Mouse (Mus musculus) C2C12 (cell line): ENCODE results near the gene Hddc3. TPM values are rescaled to one million over a fixed set of nuclear protein-coding genes. Genes with fewer than 3 reads are reported as not detected.

Experiments used
- H3K27me3 ChIP-seq: one replicate; pipeline ENCODE4 v1.6.1; 2011; ENCODE audit not compliant: control insufficient read depth, insufficient read depth, insufficient read length
- H3K36me3 ChIP-seq: one replicate; pipeline ENCODE4 v1.6.1; 2011; ENCODE audit not compliant: control insufficient read depth, insufficient read depth
- H3K4me3 ChIP-seq: one replicate; pipeline ENCODE4 v1.5.1; 2011; ENCODE audit warnings: mild to moderate bottlenecking, control low read depth; ENCODE audit not compliant: poor library complexity, insufficient read depth, severe bottlenecking
- H3K79me2 ChIP-seq: one replicate; pipeline ENCODE4 v1.6.1; 2011; ENCODE audit not compliant: control insufficient read depth, insufficient read depth
- H3K79me3 ChIP-seq: one replicate; pipeline ENCODE4 v1.6.1; 2011; ENCODE audit warnings: low read depth, control low read depth
- H3ac ChIP-seq: one replicate; pipeline ENCODE3; 2011; ENCODE audit warnings: low read depth; ENCODE audit not compliant: control insufficient read depth, insufficient read length
- CEBPB ChIP-seq: IDR thresholded peaks from one replicate; pipeline ENCODE4 v1.6.1; 2011; ENCODE audit warnings: low read depth, mild to moderate bottlenecking, control low read depth, moderate library complexity
- CTCF ChIP-seq: IDR thresholded peaks from one replicate; pipeline ENCODE4 v1.5.1; 2011; ENCODE audit not compliant: control insufficient read depth, insufficient read depth, insufficient read length
- FOSL1 ChIP-seq: IDR thresholded peaks from one replicate; pipeline ENCODE4 v1.8.0; 2011; ENCODE audit warnings: mild to moderate bottlenecking, low read length; ENCODE audit not compliant: poor library complexity, insufficient read depth, severe bottlenecking
- MAX ChIP-seq: IDR thresholded peaks from one replicate; pipeline ENCODE4 v1.6.1; 2011; ENCODE audit warnings: mild to moderate bottlenecking, control low read depth
- MYOD1 ChIP-seq: IDR thresholded peaks from one replicate; pipeline ENCODE4 v1.6.1; 2011; ENCODE audit warnings: low read depth; ENCODE audit not compliant: control insufficient read depth, insufficient read length
- MYOG ChIP-seq: IDR thresholded peaks from one replicate; pipeline ENCODE4 v1.6.1; 2011; ENCODE audit not compliant: control insufficient read depth, insufficient read length; ENCODE audit errors: extremely low read depth
- USF1 ChIP-seq: IDR thresholded peaks from one replicate; pipeline ENCODE4 v1.6.1; 2011; ENCODE audit warnings: low read depth, mild to moderate bottlenecking, control low read depth, moderate library complexity
- polyA plus RNA-seq: library from polyadenylated mRNA; unstranded; fragments of >200 nt; fragmentation: generic; extraction: Trizol; gene quantifications from one replicate; pipeline ENCODE4 v1.2.1, GENCODE M21; 2012; ENCODE audit warnings: missing spikeins

Hddc3 gene
- polyA plus RNA-seq, 1 experiment, result 55.9 TPM

DNA sequence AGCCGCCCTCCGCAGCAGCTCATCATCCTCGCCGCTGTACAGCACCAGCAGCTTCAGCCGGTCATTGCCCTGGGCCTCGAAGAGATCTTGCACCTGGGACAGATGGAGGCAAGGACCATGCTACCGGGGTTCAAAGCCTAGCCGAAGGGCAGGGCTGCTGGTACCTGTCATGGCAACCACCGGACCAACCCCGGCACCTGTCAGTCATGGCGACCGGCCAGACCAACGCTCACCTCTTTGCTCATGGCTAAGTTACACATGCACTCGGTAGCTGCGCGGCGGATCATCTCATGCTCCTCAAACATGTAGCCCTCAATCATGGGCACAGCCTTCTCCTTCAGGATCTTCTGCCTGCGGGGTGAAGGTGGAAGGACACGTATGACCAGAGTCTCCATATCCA, 16.8 kb upstream of the Hddc3 start:
- no peaks in the 10 kb centered on the region for H3K27me3 ChIP-seq
- peaks cover 15% of the 10 kb centered on the region for H3K36me3 ChIP-seq
- H3ac ChIP-seq, result no peak overlapping the region

DNA sequence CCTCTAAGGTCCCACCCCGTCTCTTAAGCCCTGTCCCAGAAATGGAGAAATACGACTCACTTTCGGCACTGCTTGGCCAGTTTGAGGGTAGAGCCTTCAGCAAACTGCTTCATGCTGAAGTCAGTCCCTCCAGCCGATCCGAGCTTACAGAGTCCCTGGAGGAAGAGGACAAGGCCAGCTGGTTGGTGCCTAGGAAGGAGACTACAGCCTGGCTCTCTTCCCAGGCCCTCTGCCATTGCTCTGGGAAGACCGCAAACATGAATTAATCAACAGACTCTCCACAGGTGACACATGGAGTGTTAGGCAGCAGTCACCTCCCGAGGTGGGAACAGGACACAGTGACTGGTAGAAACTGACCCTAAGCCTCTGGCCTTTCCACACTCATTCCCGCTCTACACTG, 12.6 kb upstream of the Hddc3 start:
- Histone ChIP-seq H3K79me3 (no peaks in the 10 kb centered on the region), H3K4me3 (no peak overlapping the region), H3K36me3 (peaks cover 44% of the 10 kb centered on the region), H3K27me3 (no peaks in the 10 kb centered on the region), H3K79me2 (no peaks in the 10 kb centered on the region), H3ac (no peak overlapping the region)
- TF ChIP-seq CEBPB, result no peak
- no peak for TF ChIP-seq FOSL1
- TF ChIP-seq MYOD1, result no peak
- TF ChIP-seq MAX, result no peak
- TF ChIP-seq CTCF, result no peak
- TF ChIP-seq MYOG, result no peak
- TF ChIP-seq USF1, result no peak

More for the DNA sequence above, 16.8 kb upstream of the Hddc3 start:
- Histone ChIP-seq H3K4me3 (no peak overlapping the region), H3K79me3 (peaks cover 9% of the 10 kb centered on the region), H3K79me2 (peaks cover 11% of the 10 kb centered on the region)
- no peak for TF ChIP-seq MYOD1
- no peak for TF ChIP-seq CTCF
- TF ChIP-seq FOSL1, result no peak
- TF ChIP-seq MAX, result no peak
- no peak for TF ChIP-seq USF1
- TF ChIP-seq CEBPB, result no peak
- no peak for TF ChIP-seq MYOG

GRCm38 (mm10) chr7:80331433-80331832, 11.5 kb upstream of the Hddc3 start:
- Histone ChIP-seq H3K27me3 (no peaks in the 10 kb centered on the region), H3K4me3 (no peak overlapping the region), H3K79me2 (no peaks in the 10 kb centered on the region), H3K36me3 (peaks cover 45% of the 10 kb centered on the region), H3ac (no peak overlapping the region), H3K79me3 (no peaks in the 10 kb centered on the region)
- TF ChIP-seq CTCF (no peak), MAX (no peak), MYOD1 (no peak), CEBPB (no peak), MYOG (no peak), FOSL1 (no peak), USF1 (no peak)

DNA sequence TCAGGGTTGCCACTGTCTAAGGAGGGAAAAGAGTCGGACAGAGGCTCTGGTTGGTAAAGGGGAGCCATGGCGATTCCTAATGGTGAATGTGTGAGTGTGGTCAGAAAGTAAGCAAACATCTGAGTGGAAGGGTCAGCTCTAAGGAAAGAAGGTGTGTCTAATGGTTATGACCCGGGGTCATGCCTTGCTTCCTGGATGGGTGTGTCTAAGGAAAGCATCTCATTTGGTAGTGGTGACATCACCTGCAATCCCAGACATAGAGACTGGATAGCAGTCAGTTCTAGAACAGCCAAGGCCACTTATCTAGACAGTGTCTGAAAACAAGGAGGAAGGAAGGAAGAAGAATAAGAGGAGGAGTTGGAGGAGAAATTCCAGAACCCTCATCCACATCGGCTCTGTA, 8.1 kb upstream of the Hddc3 start:
- Histone ChIP-seq H3K79me2 (peaks cover 17% of the 10 kb centered on the region), H3K79me3 (peaks cover 4% of the 10 kb centered on the region), H3K27me3 (no peaks in the 10 kb centered on the region), H3K36me3 (peaks cover 52% of the 10 kb centered on the region), H3ac (no peak overlapping the region), H3K4me3 (no peak overlapping the region)
- no peak for TF ChIP-seq USF1
- TF ChIP-seq CEBPB, result no peak
- no peak for TF ChIP-seq CTCF
- TF ChIP-seq FOSL1, result no peak

DNA sequence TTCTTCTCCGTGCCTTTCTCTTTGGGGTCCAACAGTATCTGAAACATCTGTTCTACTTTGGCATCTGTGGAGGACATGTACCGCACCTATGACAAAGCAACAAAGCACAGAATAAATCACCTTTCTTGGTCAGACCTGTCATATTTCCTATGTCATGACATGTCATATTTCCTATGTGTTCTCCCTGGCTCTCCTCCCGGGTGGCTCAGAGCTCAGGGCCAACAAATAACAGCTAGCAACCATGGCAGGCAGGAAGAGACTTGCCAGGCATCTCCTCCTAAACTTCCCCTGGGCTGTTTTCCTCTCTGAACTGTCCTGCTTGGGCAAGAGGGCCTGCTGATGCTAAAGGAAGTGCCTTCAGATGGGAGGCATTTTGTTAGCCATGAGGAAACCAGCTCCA, 6.0 kb upstream of the Hddc3 start:
- Histone ChIP-seq H3K79me2 (peaks cover 17% of the 10 kb centered on the region), H3K36me3 (peaks cover 46% of the 10 kb centered on the region), H3K79me3 (peaks cover 4% of the 10 kb centered on the region), H3ac (no peak overlapping the region), H3K27me3 (no peaks in the 10 kb centered on the region), H3K4me3 (no peak overlapping the region)
- TF ChIP-seq CEBPB (no peak), USF1 (no peak), MYOG (no peak), MAX (no peak), MYOD1 (no peak)

- Histone ChIP-seq H3K36me3 (peaks cover 30% of the 10 kb centered on the region), H3K27me3 (no peaks in the 10 kb centered on the region), H3K79me3 (peaks cover 4% of the 10 kb centered on the region), H3K79me2 (peaks cover 17% of the 10 kb centered on the region), H3ac (peak overlapping the region; percentile 92), H3K4me3 (peak overlapping the region; percentile 44)
- TF ChIP-seq CTCF, result no peak
- no peak for TF ChIP-seq USF1
- TF ChIP-seq FOSL1, result no peak
- no peak for TF ChIP-seq MAX
- TF ChIP-seq MYOG, result no peak
These were observed 3.5 kb upstream of the Hddc3 start for GRCm38 (mm10) chr7:80339371-80339770.
